Mouse (Mus musculus) intestine, embryonic 14.5 days (tissue): ENCODE measurements around the gene Ksr2. TPM values are rescaled to one million over a fixed set of nuclear protein-coding genes. Genes with fewer than 3 reads are reported as not detected.
"Not testable (repeated sequence)": the region's sequence is repeated elsewhere in the genome, so short reads cannot be mapped to it uniquely, and the experiment has no call there.

Experiments used
- ATAC-seq: fragments of 200-750 bp; cut with Nextera tagmentation; replicated peaks from 2 replicates; pipeline ENCODE4 v1.8.0; 2017; ENCODE audit warnings: low read depth, moderate number of reproducible peaks, moderate TSS enrichment, moderate library complexity; ENCODE audit not compliant: low FRiP score, low TSS enrichment
- DNase-seq: peaks from one replicate; pipeline ENCODE4 v3.0.0-alpha.2; 2018; ENCODE audit warnings: low spot score
- H3K27ac ChIP-seq: fragments of 300-500 bp; sonication (generic); 2 replicates; pipeline ENCODE4 v1.5.1; 2014; ENCODE audit warnings: low read depth, mild to moderate bottlenecking, control low read depth
- H3K27me3 ChIP-seq: fragments of 300-500 bp; sonication (generic); replicated peaks from 2 replicates; pipeline ENCODE4 v1.6.1; 2014; ENCODE audit warnings: low read length, control low read depth; ENCODE audit not compliant: control insufficient read depth, insufficient read depth
- H3K36me3 ChIP-seq: fragments of 300-500 bp; sonication (generic); 2 replicates; pipeline ENCODE4 v1.6.1; 2014; ENCODE audit warnings: low read length, control low read depth; ENCODE audit not compliant: control insufficient read depth, insufficient read depth
- H3K4me1 ChIP-seq: fragments of 300-500 bp; sonication (generic); replicated peaks from 2 replicates; pipeline ENCODE4 v1.6.1; 2014; ENCODE audit warnings: low read length, control low read depth, mixed read lengths; ENCODE audit not compliant: control insufficient read depth, insufficient read depth
- H3K4me2 ChIP-seq: fragments of 300-500 bp; sonication (generic); 2 replicates; pipeline ENCODE4 v1.6.1; 2014; ENCODE audit warnings: low read length
- H3K4me3 ChIP-seq: fragments of 300-500 bp; sonication (generic); 2 replicates; pipeline ENCODE4 v1.5.1; 2014; ENCODE audit warnings: low read depth, low read length, control low read depth, mixed read lengths
- H3K9ac ChIP-seq: fragments of 300-500 bp; sonication (generic); 2 replicates; pipeline ENCODE4 v1.6.1; 2014; ENCODE audit warnings: mild to moderate bottlenecking, low read length
- H3K9me3 ChIP-seq: fragments of 300-500 bp; sonication (generic); 2 replicates; pipeline ENCODE4 v1.6.1; 2016; ENCODE audit warnings: low read length, control low read depth; ENCODE audit not compliant: control insufficient read depth
- WGBS: fragments of 180-500 bp; shearing (Covaris S2); extraction: QIAGEN DNeasy Blood & Tissue Kit; methylation state at CpG from one replicate; pipeline ENCODE4 v1.1.7; 2014; 5-methylcytosine and 5-hydroxymethylcytosine counted together
- polyA plus RNA-seq: library from polyadenylated mRNA; unstranded; fragments of >200 nt; fragmentation: Nextera tagmentation; extraction: Ambion mirVana; gene quantifications from 2 replicates; pipeline ENCODE4 v1.2.1, GENCODE M21; 2014

The Ksr2 gene
- polyA plus RNA-seq, 1 experiment from 2014 or later: 0.84 TPM

DNA sequence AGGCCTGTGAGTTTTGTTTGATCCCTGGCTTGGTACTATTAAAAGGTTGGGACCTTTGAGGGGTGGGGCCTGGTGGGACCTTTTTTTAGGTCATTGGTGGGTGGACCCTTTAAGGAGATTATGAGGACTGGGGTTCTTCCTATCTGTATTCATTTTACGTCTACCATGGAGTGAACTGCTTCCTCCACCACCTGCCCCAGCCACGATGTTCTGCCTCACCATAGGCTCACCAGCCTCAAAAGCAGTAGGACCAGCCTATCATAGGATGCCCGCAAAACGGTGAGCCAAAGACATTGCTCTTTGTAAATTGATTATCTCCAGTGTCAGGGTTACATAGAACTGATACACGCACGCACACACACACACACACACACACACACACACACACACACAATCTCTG, 16.4 kb upstream of the Ksr2 start:
- H3K4me3 ChIP-seq: no peak overlapping the region
- H3K9ac ChIP-seq: no peak overlapping the region
- WGBS: 81% methylated on average over 6 of the region's 6 CpGs
- no peak for ATAC-seq
- 0 out of 2 replicates have a peak, but pooled peaks cover 4% of the 10 kb centered on the region for H3K9me3 ChIP-seq
- H3K4me1 ChIP-seq: no peaks in the 10 kb centered on the region; the same call in 1 of the 2 replicates
- H3K36me3 ChIP-seq: no peaks in the 10 kb centered on the region
- no peak for DNase-seq
- no peaks in the 10 kb centered on the region for H3K27me3 ChIP-seq
- H3K27ac ChIP-seq: no peak overlapping the region
- no peak overlapping the region for H3K4me2 ChIP-seq

DNA sequence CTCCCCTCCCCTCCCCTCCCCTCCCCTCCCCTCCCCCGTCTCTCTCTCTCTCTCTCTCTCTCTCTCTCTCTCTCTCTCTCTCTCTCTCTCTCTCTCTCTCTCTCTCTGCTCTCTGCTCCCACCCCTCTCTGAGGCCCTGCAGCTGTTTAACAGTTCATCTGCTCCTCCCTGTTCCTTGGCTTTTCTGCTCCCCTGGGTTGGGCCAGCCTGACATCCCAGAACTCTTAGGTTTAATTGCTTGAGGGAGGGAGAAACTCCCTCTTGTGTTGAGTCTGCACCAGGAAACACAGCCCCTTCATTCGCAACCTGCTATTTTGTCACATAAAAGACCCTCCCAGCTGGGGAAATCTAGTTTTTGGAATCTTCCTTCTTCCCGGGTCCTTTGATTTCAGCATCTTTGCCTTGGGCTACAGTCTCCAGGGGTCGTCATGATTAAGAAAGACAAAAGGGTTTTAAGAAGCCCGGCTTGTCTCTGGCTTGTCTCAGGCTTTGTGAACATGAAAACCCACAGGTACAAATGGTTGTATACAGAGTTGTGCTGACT, 15.7 kb upstream of the Ksr2 start:
- no peak for ATAC-seq
- WGBS: 35% methylated on average over 4 of the region's 5 CpGs
- no peak overlapping the region for H3K27ac ChIP-seq
- H3K36me3 ChIP-seq: no peaks in the 10 kb centered on the region
- H3K4me1 ChIP-seq: no peaks in the 10 kb centered on the region; the same call in 1 of the 2 replicates
- H3K4me3 ChIP-seq: no peak overlapping the region
- no peak overlapping the region for H3K4me2 ChIP-seq
- H3K9ac ChIP-seq: no peak overlapping the region
- H3K27me3 ChIP-seq: no peaks in the 10 kb centered on the region
- DNase-seq: no peak
- 0 out of 2 replicates have a peak, but pooled peaks cover 1% of the 10 kb centered on the region for H3K9me3 ChIP-seq

GRCm38 (mm10) chr5:117399281-117399680, 14.5 kb upstream of the Ksr2 start:
- Histone ChIP-seq H3K4me1 (no peaks in the 10 kb centered on the region; the same call in 1 of the 2 replicates), H3K4me3 (no peak overlapping the region), H3K36me3 (no peaks in the 10 kb centered on the region), H3K27ac (no peak overlapping the region), H3K27me3 (no peaks in the 10 kb centered on the region), H3K9me3 (no peaks in the 10 kb centered on the region), H3K4me2 (no peak overlapping the region), H3K9ac (no peak overlapping the region)
- DNase-seq: no peak
- ATAC-seq: no peak
- 76% methylated on average over 9 of the region's 9 CpGs for WGBS

DNA sequence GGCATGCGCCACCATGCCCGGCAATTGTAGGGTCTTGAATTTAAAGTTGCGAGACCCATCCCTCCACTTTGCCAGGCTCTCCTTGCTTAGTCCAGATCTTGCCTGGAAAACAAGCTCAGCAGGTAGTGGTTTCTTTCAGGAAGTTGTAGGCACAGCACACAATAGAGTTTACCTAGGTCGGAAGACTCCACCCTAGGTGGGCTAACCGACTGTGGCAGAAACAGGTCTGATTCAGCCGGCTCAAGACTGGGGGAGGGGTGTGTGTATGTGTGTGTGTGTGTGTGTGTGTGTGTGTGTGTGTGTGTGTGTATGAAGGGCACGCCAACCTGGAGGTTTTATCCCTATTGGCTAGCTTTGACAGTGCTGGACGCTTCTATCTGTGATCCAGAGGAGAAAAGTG, 10.2 kb upstream of the Ksr2 start:
- H3K27me3 ChIP-seq: no peaks in the 10 kb centered on the region
- no peak overlapping the region for H3K9ac ChIP-seq
- DNase-seq: no peak
- WGBS: 83% methylated on average over 8 of the region's 8 CpGs
- H3K4me1 ChIP-seq: no peaks in the 10 kb centered on the region
- H3K27ac ChIP-seq: no peak overlapping the region
- H3K9me3 ChIP-seq: no peaks in the 10 kb centered on the region
- H3K36me3 ChIP-seq: no peaks in the 10 kb centered on the region
- no peak for ATAC-seq
- H3K4me3 ChIP-seq: no peak overlapping the region
- H3K4me2 ChIP-seq: no peak overlapping the region

- H3K4me2 ChIP-seq, ATAC-seq, H3K9ac ChIP-seq, H3K9me3 ChIP-seq, H3K4me1 ChIP-seq, H3K27me3 ChIP-seq, DNase-seq, H3K4me3 ChIP-seq, H3K27ac ChIP-seq, H3K36me3 ChIP-seq: not testable (repeated sequence)
- 58% methylated on average over 2 of the region's 2 CpGs for WGBS
Observed at GRCm38 (mm10) chr5:117404671-117405070, 9.1 kb upstream of the Ksr2 start.

- WGBS: 59% methylated on average over 4 of the region's 4 CpGs
- Histone ChIP-seq H3K27ac (no peak overlapping the region), H3K4me2 (no peak overlapping the region), H3K4me1 (no peaks in the 10 kb centered on the region), H3K9ac (no peak overlapping the region), H3K4me3 (no peak overlapping the region), H3K36me3 (no peaks in the 10 kb centered on the region), H3K9me3 (no peaks in the 10 kb centered on the region), H3K27me3 (peaks cover 20% of the 10 kb centered on the region)
- no peak for ATAC-seq
- no peak for DNase-seq
Observed at GRCm38 (mm10) chr5:117408216-117408615, 5.6 kb upstream of the Ksr2 start.

DNA sequence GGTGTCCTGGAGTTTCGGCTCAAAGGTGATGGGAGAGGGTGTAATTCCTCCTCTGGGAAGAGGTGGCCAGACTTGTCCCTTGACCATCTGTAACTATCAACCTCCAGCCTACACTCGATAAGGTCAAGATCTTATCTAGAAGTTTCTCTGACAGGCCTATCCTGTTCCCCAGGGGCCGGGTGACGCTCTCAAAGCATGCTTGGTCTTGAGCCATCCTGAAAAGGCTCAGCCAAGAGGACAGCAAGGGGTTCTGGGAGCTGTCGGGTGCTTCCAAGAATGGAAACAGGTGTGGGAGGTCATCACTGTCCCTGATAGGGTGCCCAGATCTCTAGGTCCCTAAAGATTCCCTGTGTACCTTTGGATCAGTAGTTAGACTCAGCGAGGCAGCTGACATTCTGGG, 4.4 kb upstream of the Ksr2 start:
- DNase-seq (no peak), ATAC-seq (no peak)
- Histone ChIP-seq H3K9me3 (no peaks in the 10 kb centered on the region), H3K27ac (no peak overlapping the region), H3K9ac (no peak overlapping the region), H3K4me2 (no peak overlapping the region), H3K27me3 (peaks cover 32% of the 10 kb centered on the region), H3K4me1 (no peaks in the 10 kb centered on the region), H3K4me3 (no peak overlapping the region), H3K36me3 (no peaks in the 10 kb centered on the region)
- 67% methylated on average over 6 of the region's 6 CpGs for WGBS

- DNase-seq: no peak
- H3K9me3 ChIP-seq: no peaks in the 10 kb centered on the region
- ATAC-seq: no peak
- peaks cover 57% of the 10 kb centered on the region for H3K27me3 ChIP-seq
- peak overlapping the region; percentile 85 for H3K4me2 ChIP-seq
- H3K4me1 ChIP-seq: no peaks in the 10 kb centered on the region
- no peak overlapping the region for H3K9ac ChIP-seq
- H3K36me3 ChIP-seq: no peaks in the 10 kb centered on the region
- no peak overlapping the region for H3K27ac ChIP-seq
- 6% methylated on average over 10 of the region's 10 CpGs for WGBS
- peak overlapping the region; percentile 51; the same call in 1 of the 2 replicates for H3K4me3 ChIP-seq
Observed at GRCm38 (mm10) chr5:117414611-117415010, 811 bp downstream of the Ksr2 start.
